Mouse (Mus musculus): ENCODE measurements around the gene Skap2. TPM values are rescaled to one million over a fixed set of nuclear protein-coding genes. Genes with fewer than 3 reads are reported as not detected.

Gene Skap2
- total and polyA plus RNA-seq, 3 experiments, result 5.0 to 8.9 (median 8.6) TPM

DNA sequence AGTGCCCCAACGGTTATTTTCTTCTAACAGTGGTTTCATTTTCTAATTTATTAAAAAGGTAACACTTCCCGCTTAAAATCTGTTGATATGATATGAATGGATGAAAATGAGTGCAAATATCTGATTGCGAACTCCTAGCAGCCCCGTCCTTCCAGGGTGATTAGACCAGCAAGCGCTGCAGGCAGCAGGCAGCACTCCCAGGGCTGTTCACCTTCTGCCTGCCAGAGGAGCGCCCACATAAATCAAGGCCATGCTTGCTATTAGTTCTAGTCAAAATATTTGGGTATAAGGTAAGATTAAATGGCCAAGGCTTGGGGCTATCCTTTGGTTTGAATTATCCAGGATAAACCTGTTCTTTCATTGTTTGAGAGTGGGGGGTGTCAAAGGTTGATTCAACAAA lies 3.0 kb downstream of the Skap2 start:
- WGBS, result 71% methylated on average over 6 of the region's 6 CpGs
- H3K9ac ChIP-seq (ENCODE audit: low read depth, low read length), result no peak overlapping the region
- intact Hi-C loops (cut with DNase I), result loop anchor here (10.0 kb wide), 1 partner anchor 545 kb away; the partner anchor contains the start of gene Hnrnpa2b1
- peaks cover 2% of the 10 kb centered on the region; the same call in 1 of the 2 replicates for H3K79me2 ChIP-seq (replicated peaks; ENCODE audit: control insufficient read depth, insufficient read depth, low read length)
- peaks cover 8% of the 10 kb centered on the region for H3K27me3 ChIP-seq (ENCODE audit: control insufficient read depth, insufficient read depth, low read length)
- H3K36me3 ChIP-seq (ENCODE audit: control insufficient read depth, insufficient read depth, low read length), result no peaks in the 10 kb centered on the region
- H3K4me1 ChIP-seq (ENCODE audit: control insufficient read depth, insufficient read depth, low read length), result peaks cover 4% of the 10 kb centered on the region
- no peak overlapping the region for H3K27ac ChIP-seq
- DNase-seq, result no peak
- no peak for TF ChIP-seq EP300 (IDR thresholded peaks at IDR 0.05; ENCODE audit: insufficient read depth, low read depth, low read length)
- no peak for TF ChIP-seq CTCF (IDR thresholded peaks at IDR 0.05)
- no peak for TF ChIP-seq POLR2A (IDR thresholded peaks at IDR 0.05; ENCODE audit: insufficient read depth, low read depth, low read length)
- H3K4me3 ChIP-seq, result no peak overlapping the region

DNA sequence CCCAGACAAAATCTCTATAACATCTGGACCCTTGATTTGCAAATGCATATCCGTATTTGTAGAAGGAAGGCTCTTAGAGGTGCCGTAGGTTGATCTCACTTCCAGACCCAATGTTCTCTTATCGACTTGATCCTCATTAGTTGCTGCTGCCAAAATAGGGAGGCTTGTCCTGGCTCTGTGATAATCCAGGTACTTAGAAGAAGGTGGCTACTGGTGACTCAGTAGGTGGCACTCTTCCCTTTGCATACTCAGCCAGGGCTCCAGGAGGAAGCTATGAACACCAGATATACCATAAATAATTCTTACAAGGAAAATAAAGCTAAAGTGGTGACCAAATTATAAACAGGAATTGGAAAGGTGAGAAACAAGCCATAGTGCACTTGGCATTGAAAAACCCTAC lies 3.6 kb downstream of the Skap2 start:
- Histone ChIP-seq H3K9ac (ENCODE audit: low read depth, low read length) (no peak overlapping the region), H3K79me2 (replicated peaks; ENCODE audit: control insufficient read depth, insufficient read depth, low read length) (peaks cover 2% of the 10 kb centered on the region; the same call in 1 of the 2 replicates), H3K27ac (no peak overlapping the region), H3K4me1 (ENCODE audit: control insufficient read depth, insufficient read depth, low read length) (peaks cover 4% of the 10 kb centered on the region), H3K27me3 (ENCODE audit: control insufficient read depth, insufficient read depth, low read length) (peaks cover 8% of the 10 kb centered on the region), H3K36me3 (ENCODE audit: control insufficient read depth, insufficient read depth, low read length) (no peaks in the 10 kb centered on the region), H3K4me3 (no peak overlapping the region)
- DNase-seq, result no peak
- intact Hi-C loops (cut with DNase I), result loop anchor here (10.0 kb wide), 1 partner anchor 544 kb away; the partner anchor contains the start of gene Hnrnpa2b1
- TF ChIP-seq POLR2A (IDR thresholded peaks at IDR 0.05; ENCODE audit: insufficient read depth, low read depth, low read length) (no peak), CTCF (IDR thresholded peaks at IDR 0.05) (peak; percentile 28)
- WGBS, result 38% methylated on average over 3 of the region's 3 CpGs

DNA sequence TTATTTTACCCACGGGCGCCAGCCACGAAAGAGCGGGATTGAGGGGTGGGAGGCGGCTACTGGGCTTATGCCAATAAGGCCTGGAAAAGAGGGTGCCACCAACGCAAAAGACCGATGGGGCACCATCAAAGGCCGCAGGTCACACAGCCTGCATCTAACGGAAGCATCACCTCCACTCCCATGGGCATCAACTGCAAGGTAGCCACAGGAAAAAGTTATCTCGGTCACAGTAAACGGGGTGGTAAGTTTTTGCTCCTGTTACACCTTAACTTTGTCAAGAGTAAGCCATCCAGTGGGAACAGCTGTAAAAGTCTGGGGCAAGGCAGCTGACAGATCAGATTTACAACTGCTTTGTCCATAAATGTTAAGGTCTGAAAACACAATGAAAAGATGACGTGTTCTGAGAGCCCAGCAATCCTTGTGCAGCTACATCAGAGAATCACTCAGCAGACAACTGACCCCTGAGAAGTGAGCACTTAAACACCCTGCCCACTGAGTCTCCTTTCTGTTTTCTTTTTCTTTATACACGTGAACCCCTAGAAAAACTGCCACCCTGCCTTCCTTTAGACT lies 5.6 kb downstream of the Skap2 start:
- Histone ChIP-seq H3K4me1 (ENCODE audit: control insufficient read depth, insufficient read depth, low read length) (peaks cover 4% of the 10 kb centered on the region), H3K36me3 (ENCODE audit: control insufficient read depth, insufficient read depth, low read length) (no peaks in the 10 kb centered on the region), H3K27ac (peak overlapping the region; percentile 31; the same call in 1 of the 2 replicates), H3K27me3 (ENCODE audit: control insufficient read depth, insufficient read depth, low read length) (peaks cover 9% of the 10 kb centered on the region), H3K9ac (ENCODE audit: low read depth, low read length) (peak overlapping the region; percentile 20; the same call in 1 of the 2 replicates), H3K4me3 (peak overlapping the region; percentile 30; the same call in 1 of the 2 replicates), H3K79me2 (replicated peaks; ENCODE audit: control insufficient read depth, insufficient read depth, low read length) (peaks cover 2% of the 10 kb centered on the region; the same call in 1 of the 2 replicates)
- no peak for DNase-seq
- TF ChIP-seq EP300 (IDR thresholded peaks at IDR 0.05; ENCODE audit: insufficient read depth, low read depth, low read length) (no peak), CTCF (IDR thresholded peaks at IDR 0.05) (no peak), POLR2A (IDR thresholded peaks at IDR 0.05; ENCODE audit: insufficient read depth, low read depth, low read length) (no peak)
- 36% methylated on average over 13 of the region's 13 CpGs for WGBS
- intact Hi-C loops (cut with DNase I), result loop anchor here (10.0 kb wide), 1 partner anchor 542 kb away; the partner anchor contains the start of gene Hnrnpa2b1

DNA sequence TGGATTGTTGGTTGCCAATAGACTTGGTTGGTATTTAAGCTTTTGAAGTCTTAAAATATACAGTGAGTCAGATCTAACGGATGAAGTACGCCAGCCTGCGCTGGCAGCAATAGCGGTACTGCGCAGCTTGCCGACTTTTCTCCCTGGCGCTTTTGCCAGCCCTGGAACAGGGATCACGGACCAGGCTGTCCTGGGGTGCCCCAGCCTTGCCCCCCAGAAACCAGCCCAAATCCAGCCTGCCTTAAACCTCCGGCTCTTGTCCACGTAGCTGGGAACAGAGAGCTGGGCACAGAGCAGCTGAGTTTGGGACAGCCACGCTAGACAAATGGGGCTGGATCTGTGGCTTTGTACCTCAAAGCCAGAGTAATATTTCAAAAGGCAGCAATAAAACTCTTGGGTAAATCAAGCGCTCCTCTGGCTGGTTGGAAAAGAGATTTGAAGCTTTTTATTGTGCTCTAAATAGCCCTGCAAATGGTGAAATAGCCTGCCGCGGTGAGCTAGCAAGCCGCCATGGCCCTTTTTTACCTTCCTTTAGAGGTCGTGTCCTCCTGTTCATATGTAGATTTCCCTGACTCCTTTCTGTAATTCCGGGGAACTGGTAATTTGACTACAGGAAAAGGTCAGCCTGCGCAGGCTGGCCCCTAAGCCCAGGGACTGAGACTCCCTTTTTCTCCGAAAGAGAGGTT lies 6.2 kb downstream of the Skap2 start:
- Histone ChIP-seq H3K27me3 (ENCODE audit: control insufficient read depth, insufficient read depth, low read length) (peaks cover 9% of the 10 kb centered on the region), H3K4me1 (ENCODE audit: control insufficient read depth, insufficient read depth, low read length) (peaks cover 4% of the 10 kb centered on the region), H3K4me3 (peak overlapping the region; percentile 30), H3K79me2 (replicated peaks; ENCODE audit: control insufficient read depth, insufficient read depth, low read length) (peaks cover 2% of the 10 kb centered on the region; the same call in 1 of the 2 replicates), H3K36me3 (ENCODE audit: control insufficient read depth, insufficient read depth, low read length) (no peaks in the 10 kb centered on the region), H3K9ac (ENCODE audit: low read depth, low read length) (peak overlapping the region; percentile 75), H3K27ac (peak overlapping the region; percentile 31; the same call in 1 of the 2 replicates)
- intact Hi-C loops (cut with DNase I), result loop anchor here (10.0 kb wide), 1 partner anchor 541 kb away; the partner anchor contains the start of gene Hnrnpa2b1
- no peak for TF ChIP-seq EP300 (IDR thresholded peaks at IDR 0.05; ENCODE audit: insufficient read depth, low read depth, low read length)
- TF ChIP-seq CTCF (IDR thresholded peaks at IDR 0.05), result no peak
- TF ChIP-seq POLR2A (IDR thresholded peaks at IDR 0.05; ENCODE audit: insufficient read depth, low read depth, low read length), result no peak
- WGBS, result 38% methylated on average over 19 of the region's 19 CpGs
- peak; percentile 30 to 43 for DNase-seq

DNA sequence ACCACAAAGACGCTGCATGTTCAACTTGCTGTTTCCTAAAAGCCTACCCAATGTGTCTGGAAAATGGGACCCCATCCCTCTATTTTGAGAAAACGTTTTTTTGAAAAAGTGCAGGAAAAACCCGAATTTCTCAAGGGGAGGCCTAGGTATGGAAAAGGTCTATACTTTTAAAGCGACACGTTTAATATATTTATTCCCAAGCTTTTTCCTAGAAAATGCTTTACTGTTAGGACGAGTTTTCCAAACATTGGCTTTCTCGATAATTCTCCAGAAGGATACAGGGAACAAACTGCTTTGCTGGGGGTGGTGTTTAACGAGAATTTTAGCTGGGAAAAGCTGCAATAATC lies 6.8 kb downstream of the Skap2 start:
- H3K27me3 ChIP-seq (ENCODE audit: control insufficient read depth, insufficient read depth, low read length), result peaks cover 9% of the 10 kb centered on the region
- H3K79me2 ChIP-seq (replicated peaks; ENCODE audit: control insufficient read depth, insufficient read depth, low read length), result peaks cover 2% of the 10 kb centered on the region; the same call in 1 of the 2 replicates
- H3K4me1 ChIP-seq (ENCODE audit: control insufficient read depth, insufficient read depth, low read length), result peaks cover 4% of the 10 kb centered on the region
- no peak for DNase-seq
- H3K27ac ChIP-seq, result no peak overlapping the region
- no peak overlapping the region; the same call in 1 of the 2 replicates for H3K4me3 ChIP-seq
- TF ChIP-seq POLR2A (IDR thresholded peaks at IDR 0.05; ENCODE audit: insufficient read depth, low read depth, low read length) (no peak), CTCF (IDR thresholded peaks at IDR 0.05) (no peak), EP300 (IDR thresholded peaks at IDR 0.05; ENCODE audit: insufficient read depth, low read depth, low read length) (no peak)
- 40% methylated on average over 8 of the region's 8 CpGs for WGBS
- H3K36me3 ChIP-seq (ENCODE audit: control insufficient read depth, insufficient read depth, low read length), result no peaks in the 10 kb centered on the region
- intact Hi-C loops (cut with DNase I), result loop anchor here (10.0 kb wide), 1 partner anchor 541 kb away; the partner anchor contains the start of gene Hnrnpa2b1
- peak overlapping the region; percentile 75 for H3K9ac ChIP-seq (ENCODE audit: low read depth, low read length)

Data from heart, adult 2 months (tissue).